Mouse (Mus musculus) testis, postnatal 10 days (tissue): Measurements from ENCODE around the gene Fam240b.
A peak's percentile ranks its signal among the peaks of the same experiment; 100 is the strongest.

ENCODE experiments used
- DNase-seq: peaks from one replicate; pipeline ENCODE4 v3.0.0; 2021; ENCODE audit warnings: low spot score

The Fam240b gene

DNA sequence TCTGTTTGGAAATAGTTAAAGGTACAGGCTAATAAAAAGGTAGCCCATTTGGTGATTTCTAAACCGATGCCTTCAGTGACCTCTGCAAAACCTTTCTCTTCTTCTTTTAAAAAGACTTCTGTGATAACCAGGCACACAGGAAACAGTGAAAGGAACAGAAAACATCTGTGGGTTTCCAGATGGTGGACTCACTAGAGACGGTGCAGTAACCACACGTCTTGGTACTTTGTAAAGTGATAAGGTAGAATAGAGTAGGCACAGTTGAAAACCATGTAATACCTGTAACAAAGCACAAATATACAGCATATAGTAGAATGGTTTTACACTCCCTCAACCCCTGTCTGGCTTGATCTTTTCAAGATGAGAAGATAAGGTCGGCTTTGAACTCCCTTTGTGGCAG, 57.0 kb downstream of the Fam240b start:
- no peak for DNase-seq

DNA sequence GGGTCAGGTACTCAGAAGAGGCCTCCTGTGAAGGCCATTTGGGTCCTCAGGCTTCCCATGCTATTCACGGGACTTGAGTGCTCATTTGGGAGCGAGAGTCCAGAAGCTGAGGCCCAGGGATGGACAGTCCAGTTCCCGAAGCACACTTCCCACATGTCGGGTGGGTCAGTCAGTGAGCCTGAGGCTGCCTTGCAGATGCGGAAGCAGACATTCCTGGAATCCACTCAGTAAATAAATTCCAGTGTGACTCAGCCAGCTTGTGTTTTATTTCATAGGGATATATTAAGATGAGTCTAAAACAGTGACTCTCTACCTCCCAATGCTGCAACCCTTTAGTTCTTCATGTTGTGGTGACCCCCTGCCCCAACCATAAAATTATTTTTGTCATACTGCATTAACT, 58.1 kb downstream of the Fam240b start:
- DNase-seq = no peak

DNA sequence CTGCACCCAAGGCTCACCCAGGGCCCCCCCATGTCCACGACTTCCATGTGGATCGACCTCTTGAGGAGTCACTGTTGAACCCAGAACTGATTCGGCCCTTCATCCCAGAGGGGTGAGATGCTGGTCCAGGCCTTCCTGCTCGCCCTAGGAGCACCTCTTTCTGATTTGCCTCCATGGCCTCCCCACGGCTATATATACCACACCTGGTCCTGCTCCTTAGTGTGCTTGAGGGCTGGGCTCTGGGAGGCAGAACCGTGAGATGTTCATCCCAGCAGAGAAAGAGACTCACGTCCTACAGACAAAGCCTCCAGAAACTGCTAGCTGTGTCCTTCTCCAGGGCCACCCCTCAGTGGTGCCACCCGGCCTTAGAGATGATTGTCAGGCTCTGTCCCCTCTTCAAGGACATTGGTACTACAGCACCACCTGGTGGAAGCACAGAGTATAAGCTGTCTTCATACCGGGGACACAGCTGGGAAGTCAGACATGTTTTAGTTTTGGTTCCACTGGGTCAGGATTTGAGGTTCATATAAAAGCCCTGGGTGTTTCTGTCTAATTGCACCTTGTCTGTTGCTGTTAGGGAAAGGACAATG, 58.6 kb downstream of the Fam240b start:
- DNase-seq = peak; percentile 81

DNA sequence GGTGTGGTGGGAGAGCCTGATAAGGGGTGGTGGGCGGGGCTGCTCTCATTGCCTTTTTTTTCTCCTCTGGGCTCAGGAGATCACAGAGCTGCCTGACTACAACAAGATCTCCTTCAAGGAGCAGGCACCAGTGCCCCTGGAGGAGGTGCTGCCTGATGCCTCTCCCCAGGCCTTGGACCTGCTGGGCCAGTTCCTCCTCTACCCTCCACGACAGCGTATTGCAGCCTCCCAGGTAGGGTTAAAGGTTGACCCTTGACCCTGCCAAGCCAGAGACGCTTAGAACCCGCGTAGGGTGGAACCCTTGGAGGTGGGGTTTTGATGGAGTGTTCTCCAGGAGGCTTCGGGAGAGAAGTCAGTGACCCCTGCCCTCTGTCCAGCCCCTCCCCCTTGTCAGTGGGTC, 59.8 kb downstream of the Fam240b start:
- no peak for DNase-seq

DNA sequence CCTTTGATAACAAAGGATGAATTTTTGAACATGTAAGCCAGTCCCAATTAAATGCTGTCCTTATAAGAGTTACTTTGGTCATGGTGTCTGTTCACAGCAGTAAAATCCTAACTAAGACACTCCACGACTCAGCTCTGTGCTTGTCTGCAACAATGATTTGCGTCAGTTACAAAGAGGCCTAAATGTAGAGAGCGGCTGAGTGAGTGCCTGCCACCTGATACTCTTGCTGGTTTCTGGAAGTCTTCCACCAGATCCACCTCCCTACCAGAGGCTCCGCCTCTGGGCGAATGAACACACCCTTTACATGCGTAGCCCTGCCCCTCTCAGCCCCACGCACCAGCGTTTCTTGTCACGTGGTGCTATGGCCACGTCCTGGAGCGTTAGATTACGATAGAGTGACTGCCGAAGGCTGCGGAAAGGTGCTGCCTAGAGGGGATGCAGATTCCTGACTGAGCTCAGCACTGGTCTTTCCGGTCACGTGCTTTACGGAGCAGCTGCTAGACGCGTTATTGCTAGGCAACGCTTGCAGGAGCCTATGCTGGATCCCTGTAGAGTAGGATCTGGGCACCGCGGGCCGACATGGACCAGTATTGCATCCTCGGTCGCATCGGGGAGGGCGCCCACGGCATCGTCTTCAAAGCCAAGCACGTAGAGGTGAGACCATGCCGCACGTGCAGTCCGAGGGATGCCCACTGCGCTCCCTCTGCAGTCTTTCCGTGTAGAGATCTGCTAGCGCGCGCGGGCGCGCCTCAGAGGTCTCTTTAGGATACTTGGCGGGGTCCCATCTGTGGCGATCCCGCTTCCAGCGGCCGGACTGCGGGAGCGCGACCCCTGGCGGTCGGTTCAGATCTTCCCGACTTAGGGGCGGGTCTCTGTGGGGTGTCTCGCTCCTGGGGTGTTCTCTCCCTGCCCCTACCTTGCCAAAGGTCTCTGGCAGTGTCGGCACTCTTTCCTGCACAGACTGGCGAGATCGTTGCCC, 65.3 kb downstream of the Fam240b start, which contains the start of gene Cdk20:
Cdk20 (plus strand) TSS at position 298 of the 979 bp plus-strand sequence.
- DNase-seq = peak; percentile 90
